ENCODE assay signal across 10 mouse cellular contexts in the genomic region with DNA sequence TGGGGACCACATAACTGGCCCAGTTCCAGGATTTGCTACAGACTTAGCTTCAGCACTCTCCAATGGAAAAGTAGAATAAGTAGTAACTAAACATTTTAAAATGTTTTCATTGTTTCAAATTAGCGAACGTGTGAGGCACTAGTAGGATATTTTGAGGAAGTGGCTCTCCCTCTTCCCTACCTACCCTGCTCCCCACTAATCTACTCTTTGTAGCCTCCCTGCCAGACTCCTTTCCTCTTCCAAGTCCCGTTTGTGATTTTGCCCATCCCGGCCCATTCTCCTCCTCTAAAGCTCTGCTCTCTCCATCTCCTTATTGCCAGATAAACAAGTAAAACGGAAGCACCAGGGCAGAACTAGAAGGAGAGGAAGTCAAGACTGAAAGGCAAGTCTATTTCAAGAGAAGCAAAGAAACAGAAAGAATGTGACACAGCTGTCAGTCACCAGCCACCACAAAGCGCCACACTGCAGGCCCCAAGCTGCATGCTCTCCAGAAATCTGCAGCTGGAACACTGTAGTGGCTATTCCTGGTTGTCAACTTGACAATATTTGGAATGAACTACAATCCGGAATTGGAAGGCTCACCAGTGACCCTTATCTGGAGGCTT. TPM values are rescaled to one million over a fixed set of nuclear protein-coding genes. Genes with fewer than 3 reads are reported as not detected.
"Had no signal": no experiment of that assay in that cellular context is flagged by ENCODE, and none has a peak within 500 bp of the region (broad histone marks: within the 10 kb centered on the region; RNA-seq: fewer than 3 reads in every experiment).

No protein-coding gene starts in this region.

RNA-seq across cellular contexts. Expression of gene D13Ertd608e, which starts 28.7 kb away (rescaled TPM):
- total RNA-seq: left cerebral cortex, adult 2 months; left cerebral cortex, postnatal 10 days; left cerebral cortex, postnatal 14 days; left cerebral cortex, postnatal 25 days; left cerebral cortex, postnatal 36 days; left cerebral cortex, postnatal 4 days; liver, adult 2 months; megakaryocyte-erythroid progenitor cell, adult 5-6 weeks; midbrain, postnatal 0 days had no signal

RNA-seq across cellular contexts. Expression of gene Tcstv1, which starts 30.1 kb away (rescaled TPM):
- total RNA-seq: left cerebral cortex, adult 2 months; left cerebral cortex, adult 8-10 months; left cerebral cortex, postnatal 10 days; left cerebral cortex, postnatal 14 days; left cerebral cortex, postnatal 25 days; left cerebral cortex, postnatal 36 days; left cerebral cortex, postnatal 4 days; liver, adult 2 months; megakaryocyte-erythroid progenitor cell, adult 5-6 weeks; midbrain, postnatal 0 days had no signal

RNA-seq across cellular contexts. Expression of gene AF067063, which starts 34.5 kb away (rescaled TPM):
- total RNA-seq: left cerebral cortex, adult 2 months; left cerebral cortex, adult 8-10 months; left cerebral cortex, postnatal 10 days; left cerebral cortex, postnatal 14 days; left cerebral cortex, postnatal 25 days; left cerebral cortex, postnatal 36 days; left cerebral cortex, postnatal 4 days; liver, adult 2 months; megakaryocyte-erythroid progenitor cell, adult 5-6 weeks; midbrain, postnatal 0 days had no signal
